Mouse (Mus musculus) T-helper 17 cell (primary cell): ENCODE measurements at regions not wholly inside any gene's neighbourhood (a gene's known extent, or its start where the extent isn't known, plus 50 kb on each side); places are given as distances from the start of the nearest gene placed in this dataset.

Source experiments
- in situ Hi-C, 2 experiments: fragments of 300-600 bp; cut with MboI, MseI; formaldehyde crosslinking; loops; 1 replicate in 1 of 2; 2 replicates in 1 of 2; pipeline ENCODE4 v1.15.1; 2025; ENCODE audit warnings: high pct_unique_total_duplicates in 2 of 2

DNA sequence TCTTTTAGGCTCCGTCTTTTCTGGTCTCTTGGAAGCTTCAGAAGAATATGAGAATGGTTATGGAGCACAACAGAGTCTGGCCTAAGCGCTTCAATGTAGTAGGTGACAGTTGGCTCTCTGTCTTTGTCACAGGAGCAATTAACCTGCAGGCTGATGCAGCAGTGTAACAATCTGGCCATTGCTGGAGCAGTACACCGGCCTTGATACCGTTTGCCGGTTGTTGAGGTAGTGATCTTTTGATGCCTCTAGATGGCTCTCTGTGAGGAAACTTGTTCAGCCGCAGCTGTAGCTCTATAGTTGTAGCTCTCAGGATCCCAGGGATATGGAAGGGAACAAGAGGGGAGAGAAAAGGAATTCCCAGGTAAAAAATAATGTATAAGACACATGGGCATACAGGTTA, 196.1 kb upstream of the Cxcr4 start:
- in situ Hi-C loops, result loop anchor here (5.0 to 10.0 kb wide), 2 partner anchors 39 to 173 kb away; no protein-coding TSS in a partner anchor

DNA sequence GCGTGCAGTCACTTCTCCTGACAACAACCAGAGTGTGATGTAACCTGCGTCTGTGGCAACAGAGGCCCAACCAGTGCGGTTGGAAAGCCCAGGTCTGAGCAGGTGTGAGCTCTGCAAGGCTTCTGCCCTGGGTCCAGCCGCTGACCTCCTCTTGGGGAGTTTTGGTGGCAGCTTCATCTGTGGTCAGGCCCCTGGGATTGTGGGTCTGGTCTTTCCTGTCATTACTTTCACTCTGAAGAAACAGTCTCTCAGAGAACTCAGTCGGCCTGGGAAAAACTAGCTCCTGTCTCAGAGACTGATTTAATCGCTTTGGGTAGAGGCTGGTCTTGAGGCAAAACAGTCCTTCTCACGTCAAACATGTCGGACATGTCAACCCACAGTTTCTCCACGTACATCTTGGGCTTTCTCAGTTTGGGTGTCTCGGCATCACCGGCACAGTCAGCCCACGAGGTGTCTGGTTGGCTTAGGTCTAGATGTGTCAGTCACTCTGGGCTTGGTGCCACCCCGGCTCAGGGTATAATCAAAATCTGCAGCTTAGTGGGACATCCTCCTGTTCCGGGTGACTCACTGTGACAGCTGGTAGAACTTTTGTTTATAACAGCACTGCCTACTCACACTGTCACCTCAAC, 195.0 kb upstream of the Cxcr4 start:
- in situ Hi-C loops, result loop anchor here (5.0 to 10.0 kb wide), 2 partner anchors 40 to 172 kb away; no protein-coding TSS in a partner anchor

DNA sequence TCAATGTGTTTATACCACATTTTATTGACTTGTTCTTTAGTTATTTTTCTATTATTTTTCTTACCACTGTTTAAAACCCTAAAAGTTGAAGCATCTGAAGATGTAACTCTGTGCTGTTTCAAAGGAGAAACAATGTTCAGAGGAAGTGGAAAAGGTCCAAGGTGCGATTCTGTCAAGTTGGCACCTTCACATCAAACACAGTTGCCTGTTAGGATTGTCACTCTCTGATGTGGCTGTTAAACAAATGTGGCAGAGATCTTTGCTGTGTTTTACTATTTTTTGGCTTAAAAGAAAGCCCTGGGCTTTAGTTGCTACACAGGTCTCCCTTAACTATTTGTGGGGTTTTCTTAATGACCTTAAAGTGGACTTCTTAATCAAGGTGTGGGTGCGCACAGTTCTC, 190.2 kb upstream of the Cxcr4 start:
- in situ Hi-C loops, result loop anchor here in 1 of 2 experiments (10.0 kb wide), 1 partner anchor 167 kb away; no protein-coding TSS in a partner anchor

DNA sequence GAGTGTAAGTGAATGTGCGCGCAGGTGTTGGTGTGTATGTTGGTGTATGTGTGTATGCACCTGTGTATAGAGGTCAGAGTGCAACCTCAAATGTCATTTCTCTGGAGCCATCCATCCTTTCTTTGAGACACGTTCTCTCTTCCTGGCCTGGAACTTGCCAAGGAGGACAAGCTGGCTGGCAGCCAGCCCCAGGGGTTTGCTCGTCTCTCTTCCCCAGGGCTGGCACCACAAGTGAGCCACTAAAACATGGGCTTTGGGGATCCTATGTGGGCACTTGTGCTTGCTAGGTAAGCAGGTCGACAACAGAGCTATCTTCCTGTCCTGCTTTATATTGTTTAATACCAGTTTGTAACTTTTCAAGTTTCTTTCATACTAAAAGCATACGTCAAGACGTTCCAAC, 189.8 kb upstream of the Cxcr4 start:
- in situ Hi-C loops, result loop anchor here in 1 of 2 experiments (10.0 kb wide), 1 partner anchor 167 kb away; no protein-coding TSS in a partner anchor

DNA sequence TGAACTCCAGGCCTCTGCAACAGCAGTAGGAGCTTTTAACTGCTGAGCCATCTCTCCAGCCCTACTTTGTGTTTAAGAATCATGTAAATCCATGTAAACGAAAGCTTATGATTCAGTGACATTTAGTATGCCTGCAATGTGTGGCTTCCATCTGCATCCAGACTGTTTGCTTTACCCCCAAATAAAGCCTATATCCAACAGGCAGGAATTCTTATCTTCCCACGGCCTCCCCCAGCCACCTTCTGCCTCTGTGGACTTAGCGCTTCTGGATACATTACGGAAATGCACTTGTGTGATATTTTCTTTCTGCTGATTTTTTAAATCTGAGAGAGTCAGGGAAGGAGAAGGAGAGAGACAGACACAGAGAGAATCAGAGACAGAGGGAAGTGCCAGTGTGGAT, 189.2 kb upstream of the Cxcr4 start:
- in situ Hi-C loops, result loop anchor here in 1 of 2 experiments (10.0 kb wide), 1 partner anchor 167 kb away; no protein-coding TSS in a partner anchor

DNA sequence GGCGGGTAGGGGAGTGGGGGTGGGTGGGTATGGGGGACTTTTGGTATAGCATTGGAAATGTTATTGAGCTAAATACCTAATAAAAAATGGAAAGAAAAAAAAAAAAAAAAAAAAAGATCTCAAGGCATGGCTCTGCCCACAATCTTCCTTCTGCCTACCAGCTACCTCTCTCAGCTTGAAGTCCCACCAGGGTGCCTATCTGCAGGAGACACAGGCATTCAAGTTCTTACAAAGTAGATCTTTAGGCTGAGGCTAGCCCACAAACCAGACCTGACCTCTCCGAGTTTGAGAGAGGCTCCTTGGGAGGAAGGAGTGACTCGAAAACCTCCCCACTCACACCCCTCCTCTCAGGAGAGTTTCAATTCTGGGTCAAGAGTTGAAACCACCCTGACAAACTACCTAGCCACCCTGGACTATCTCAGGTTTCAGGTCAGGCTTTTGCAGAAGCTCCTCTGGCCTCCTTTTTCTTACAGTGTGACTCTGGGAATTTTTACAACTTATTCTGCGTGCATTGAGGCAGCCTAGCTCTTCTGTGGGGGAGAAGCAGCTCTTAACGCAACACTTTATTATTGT, 187.6 kb upstream of the Cxcr4 start:
- in situ Hi-C loops, result loop anchor here in 1 of 2 experiments (10.0 kb wide), 1 partner anchor 165 kb away; no protein-coding TSS in a partner anchor

DNA sequence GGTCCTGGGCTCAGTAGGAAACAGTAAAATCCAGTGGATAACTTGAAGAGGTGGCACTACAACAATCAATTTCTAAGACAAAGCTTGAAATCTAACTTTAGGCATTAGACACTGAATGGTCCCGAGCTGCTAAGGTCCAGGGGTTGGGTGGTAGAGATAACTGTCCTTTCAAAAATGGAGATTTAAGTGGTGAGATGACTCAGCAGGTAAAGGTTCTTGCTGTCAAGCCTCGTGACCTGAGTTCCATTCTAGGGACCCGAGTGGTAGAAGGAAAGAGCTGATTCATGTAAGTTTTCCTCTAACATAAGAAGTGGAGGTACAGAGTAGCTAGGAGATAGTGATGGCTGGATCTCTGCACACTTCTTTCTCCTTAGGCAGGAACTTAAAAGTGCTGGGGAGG, 180.3 kb upstream of the Cxcr4 start:
- in situ Hi-C loops, result no loop called here

DNA sequence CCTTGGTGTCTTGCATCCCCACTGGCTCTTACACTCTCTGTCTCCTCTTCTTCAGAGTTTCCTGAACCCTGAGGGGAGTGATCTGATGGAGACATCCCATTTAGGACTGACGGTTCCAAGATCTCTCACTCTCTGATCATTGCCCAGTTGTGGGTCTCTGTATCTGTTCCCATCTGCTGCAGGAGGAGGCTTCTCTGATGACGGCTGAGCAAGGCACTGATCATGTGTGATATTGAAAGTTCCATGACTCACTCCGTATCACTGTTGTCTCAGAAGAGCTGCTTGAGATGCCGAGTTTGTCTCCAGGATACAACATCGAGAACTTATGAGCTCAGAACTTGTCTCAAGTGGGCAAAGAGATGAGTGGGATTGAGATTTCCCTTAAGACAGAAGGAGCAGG, 178.7 kb upstream of the Cxcr4 start:
- in situ Hi-C loops, result no loop called here

DNA sequence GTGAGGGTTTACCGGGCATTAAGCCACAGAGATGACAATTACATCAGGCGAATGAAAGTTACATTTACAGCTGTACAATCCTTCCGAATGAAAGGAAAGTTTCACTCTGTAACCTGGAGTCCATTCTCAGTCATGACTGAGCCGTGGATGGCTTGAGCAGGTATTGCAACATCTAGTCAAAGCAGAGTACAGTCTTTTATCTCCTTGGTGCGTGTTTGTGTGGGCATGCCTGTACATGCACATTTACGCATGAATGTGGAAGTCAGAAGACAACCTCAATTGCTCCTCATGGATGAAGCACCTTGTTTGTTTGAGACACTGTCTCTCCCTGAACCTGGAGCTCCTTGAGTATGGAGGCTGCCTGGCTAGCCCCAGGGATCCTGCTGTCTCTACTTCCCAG, 175.9 kb upstream of the Cxcr4 start:
- in situ Hi-C loops, result loop anchor here in 1 of 2 experiments (5.0 kb wide), 1 partner anchor 66 kb away; no protein-coding TSS in a partner anchor

DNA sequence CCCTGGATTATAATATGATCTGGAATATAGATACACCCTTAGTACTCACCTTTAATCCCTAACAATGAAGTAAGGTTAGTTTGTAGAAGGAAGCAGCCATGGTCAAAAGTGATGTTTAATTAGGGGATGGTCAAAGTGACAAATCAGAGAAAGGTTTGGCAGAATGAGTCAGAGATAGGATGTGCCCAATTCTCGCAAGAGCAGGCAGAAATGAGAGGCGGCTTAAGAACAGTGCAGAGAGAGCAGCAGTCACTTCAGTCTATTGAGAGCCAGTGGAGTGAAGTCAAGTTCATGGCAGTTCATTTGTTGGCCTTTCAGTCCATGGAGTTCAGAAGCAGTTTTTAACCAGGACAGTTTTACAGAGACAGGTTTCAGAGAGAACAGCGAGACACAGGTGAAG, 175.3 kb upstream of the Cxcr4 start:
- in situ Hi-C loops, result loop anchor here in 1 of 2 experiments (5.0 kb wide), 1 partner anchor 65 kb away; no protein-coding TSS in a partner anchor

DNA sequence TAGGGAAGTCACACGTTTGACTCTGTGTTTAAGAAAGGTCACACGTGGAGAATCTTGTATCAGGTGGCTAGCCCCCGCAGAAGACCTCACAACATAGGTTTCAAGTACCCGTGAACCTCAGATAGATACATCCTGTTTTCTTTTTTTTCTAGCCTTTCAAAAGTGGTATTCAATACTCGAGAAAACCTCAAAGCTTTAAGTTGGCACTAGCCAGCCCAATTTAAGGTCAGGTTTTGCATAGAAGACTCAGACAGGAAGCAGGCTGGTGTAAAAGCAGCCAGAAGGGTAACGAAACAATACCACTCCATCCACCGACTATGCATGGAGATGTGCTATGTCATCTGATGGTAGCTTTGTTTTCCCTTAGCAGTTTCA, 174.8 kb upstream of the Cxcr4 start:
- in situ Hi-C loops, result loop anchor here in 1 of 2 experiments (5.0 kb wide), 1 partner anchor 65 kb away; no protein-coding TSS in a partner anchor

DNA sequence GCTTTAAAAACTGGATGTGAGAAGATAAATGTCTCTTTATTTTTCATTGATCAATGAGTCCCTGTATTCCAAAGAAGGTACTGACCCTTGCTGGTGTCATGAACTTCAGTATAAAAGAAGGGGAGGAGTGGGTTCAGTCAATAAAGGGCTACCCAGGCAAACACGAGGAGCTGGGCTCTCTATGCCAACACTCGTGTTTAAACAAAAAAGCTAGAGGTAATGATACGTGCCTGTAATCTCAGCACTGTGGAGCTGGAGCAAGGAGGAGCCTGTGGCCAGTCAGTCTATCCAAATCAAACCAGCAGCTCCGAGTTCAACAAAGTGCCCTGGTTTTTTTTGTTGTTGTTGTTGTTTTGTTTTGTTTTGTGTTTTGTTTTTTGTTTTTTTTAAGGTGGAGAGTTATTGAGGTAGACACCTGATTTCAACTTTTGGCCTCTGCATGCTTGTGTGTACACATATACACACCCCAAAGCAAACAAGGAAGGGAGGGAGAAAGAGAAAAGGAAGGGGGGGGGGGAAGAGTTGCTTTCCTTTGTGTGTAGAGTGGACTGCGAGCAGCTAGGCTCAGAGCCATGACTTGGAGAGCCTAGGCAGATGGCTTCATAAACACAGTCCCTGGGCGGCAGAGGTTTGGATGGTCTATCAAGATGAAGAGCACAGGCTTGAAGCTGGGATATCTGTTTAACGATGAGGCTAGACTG, 174.2 kb upstream of the Cxcr4 start:
- in situ Hi-C loops, result loop anchor here in 1 of 2 experiments (5.0 kb wide), 1 partner anchor 64 kb away; no protein-coding TSS in a partner anchor

DNA sequence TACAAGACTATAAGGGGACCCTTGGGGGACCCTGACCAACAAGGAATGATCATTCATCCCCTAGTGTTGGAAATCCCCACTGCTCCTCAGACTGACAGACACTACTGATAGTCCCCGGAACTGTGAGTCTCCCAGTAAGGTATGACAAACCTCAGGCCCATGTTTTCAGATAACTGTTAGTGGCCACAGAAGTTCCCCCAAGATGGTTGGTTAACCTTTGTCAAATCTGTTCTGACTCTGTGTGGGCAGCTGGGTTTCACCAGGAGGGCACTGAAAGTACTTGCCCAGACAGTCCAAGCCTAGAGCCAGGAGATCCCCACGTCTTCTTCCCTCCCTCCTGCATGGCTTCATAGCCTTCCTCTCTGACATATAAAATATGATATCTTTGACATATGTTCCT, 173.5 kb upstream of the Cxcr4 start:
- in situ Hi-C loops, result loop anchor here in 1 of 2 experiments (5.0 kb wide), 1 partner anchor 63 kb away; no protein-coding TSS in a partner anchor

DNA sequence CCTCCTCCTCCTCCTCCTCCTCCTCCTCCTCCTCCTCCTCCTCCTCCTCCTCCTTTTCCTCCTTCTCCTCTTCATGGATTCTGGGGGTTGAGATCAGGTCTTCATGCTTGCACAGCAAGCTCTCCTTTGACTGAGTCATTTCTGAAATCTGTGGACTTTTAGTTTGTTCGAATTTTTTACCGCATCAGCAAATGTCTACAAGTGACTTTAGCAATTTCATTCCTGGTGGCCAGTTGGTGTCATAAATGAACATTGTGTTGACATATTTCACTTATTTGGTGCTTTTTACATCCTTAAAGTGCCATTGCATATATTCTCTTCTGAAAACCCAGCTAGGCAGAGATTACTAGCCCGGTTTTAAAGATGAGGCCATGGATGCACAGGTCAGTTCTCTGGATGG, 173.0 kb upstream of the Cxcr4 start:
- in situ Hi-C loops, result loop anchor here in 1 of 2 experiments (5.0 kb wide), 1 partner anchor 63 kb away; no protein-coding TSS in a partner anchor

DNA sequence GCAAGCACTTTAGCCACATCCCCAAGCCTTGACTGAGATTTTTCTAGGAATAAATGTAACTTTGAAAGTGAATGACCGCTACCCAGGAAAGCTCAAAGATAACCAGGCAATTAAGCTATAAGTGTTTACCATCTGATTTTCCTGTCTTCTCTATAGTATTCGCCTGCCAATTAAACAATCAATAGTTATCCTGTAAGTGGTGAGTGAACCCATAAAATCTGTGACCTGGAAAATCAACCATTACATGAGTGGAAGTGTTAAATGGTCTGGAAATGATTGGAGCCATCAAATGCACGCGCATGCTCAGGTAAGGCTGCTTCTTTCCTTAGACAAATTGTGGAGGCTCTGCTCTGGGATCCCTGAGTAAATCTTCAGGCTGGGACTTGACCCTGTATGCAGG, 170.8 kb upstream of the Cxcr4 start:
- in situ Hi-C loops, result no loop called here

DNA sequence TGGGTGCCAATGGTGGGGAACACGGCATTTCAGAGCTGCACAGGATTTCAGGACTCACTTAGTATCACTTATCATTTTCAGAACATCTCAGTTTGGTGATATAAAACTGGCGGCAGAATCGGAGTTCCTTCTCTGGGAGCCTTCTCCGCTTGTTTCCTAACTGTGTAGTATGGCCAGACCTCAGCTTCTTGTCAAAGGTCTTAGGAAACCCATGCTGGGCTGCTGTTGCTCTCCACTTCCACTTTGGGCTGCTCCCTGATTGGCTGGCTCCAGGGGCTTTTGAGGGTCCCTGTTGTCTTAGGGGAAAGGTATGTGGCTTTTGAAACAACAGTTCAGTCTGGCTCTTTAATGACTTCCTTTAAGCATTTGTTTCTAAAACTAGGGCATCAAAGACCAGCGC, 170.0 kb upstream of the Cxcr4 start:
- in situ Hi-C loops, result no loop called here

DNA sequence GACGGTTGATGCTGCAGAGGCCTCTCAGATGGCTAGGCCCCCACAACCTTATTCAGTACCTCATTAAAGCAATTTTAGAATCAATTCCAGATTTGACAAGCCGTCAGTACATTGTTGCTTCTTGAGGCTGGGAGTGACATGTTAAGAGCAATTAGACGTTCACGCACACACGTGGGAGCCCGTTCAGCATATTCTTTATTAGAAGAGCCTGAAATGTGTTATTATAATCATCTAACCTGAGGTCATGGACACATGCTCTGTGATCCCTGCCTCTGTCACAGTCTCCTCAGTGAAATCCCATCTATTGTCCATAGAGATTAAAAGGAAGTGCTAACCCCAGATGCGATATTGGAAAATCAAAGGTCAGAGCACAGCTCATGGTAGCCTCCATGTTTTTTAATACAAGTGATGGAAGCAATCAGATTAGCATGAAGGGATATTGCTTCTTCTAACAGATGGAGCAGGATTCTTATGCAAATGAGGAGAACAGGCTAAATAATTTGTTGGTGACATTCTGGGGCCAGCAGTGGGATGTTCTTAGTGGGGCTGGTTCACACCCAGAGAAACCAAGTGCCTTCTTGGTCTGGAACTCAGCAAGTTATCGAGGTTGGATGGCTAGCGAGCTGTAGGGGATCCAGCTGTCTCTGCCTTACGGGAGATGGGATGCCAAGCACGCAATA, 166.8 kb upstream of the Cxcr4 start:
- in situ Hi-C loops, result loop anchor here in 1 of 2 experiments (5.0 kb wide), 1 partner anchor 37 kb away; no protein-coding TSS in a partner anchor

DNA sequence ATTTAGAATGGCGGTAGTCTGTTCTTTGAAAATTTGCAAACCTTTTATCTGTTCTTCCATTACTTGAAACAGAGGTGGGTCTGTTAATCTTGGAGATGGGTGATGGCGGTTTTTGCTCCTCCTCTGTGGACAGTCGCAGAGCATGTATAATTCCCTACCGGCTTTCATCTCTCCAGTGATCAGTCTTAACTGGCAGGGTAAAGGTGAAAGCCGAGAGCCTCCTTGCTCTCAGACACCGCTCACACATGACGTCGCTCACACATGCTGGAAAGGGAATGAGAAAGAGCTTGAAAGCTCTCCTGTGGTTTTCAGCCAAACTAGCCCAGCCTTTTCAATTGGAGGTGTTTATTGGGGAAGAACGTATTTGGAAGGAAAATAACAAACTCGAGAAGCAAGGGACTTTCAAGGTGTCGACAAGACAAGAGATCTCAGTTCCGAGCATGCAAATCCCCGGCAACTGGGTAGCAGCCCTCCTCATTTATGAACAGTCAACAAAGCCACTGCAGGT, 166.3 kb upstream of the Cxcr4 start:
- in situ Hi-C loops, result loop anchor here in 1 of 2 experiments (5.0 kb wide), 1 partner anchor 36 kb away; no protein-coding TSS in a partner anchor

DNA sequence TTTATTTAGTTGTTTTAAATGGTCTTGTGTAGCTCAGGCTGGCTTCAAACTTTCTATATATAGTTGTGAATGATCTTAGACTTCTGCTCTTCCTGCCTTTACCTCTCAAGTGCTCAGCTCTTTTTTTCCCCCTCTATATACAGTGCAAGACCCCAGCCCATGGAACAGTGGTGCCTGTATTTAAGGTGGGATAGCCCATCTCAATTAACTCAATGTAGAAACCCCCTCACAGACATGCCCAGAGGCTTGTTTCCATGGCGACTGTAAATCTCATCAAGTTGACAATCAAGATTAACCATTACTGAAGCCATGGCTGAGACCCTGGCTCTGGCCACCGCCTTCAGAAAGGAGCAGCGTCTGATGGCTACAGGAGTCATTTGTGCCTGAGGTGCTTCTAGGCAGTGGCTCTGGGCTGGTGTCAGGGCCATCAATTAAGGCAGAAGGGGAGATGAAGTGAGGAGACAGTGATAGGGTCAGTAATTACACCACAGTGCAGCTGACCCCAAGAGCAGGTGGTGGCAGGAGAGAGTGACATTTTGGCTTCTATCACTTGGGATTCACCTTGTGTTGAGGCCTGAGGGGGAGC, 161.4 kb upstream of the Cxcr4 start:
- in situ Hi-C loops, result no loop called here

DNA sequence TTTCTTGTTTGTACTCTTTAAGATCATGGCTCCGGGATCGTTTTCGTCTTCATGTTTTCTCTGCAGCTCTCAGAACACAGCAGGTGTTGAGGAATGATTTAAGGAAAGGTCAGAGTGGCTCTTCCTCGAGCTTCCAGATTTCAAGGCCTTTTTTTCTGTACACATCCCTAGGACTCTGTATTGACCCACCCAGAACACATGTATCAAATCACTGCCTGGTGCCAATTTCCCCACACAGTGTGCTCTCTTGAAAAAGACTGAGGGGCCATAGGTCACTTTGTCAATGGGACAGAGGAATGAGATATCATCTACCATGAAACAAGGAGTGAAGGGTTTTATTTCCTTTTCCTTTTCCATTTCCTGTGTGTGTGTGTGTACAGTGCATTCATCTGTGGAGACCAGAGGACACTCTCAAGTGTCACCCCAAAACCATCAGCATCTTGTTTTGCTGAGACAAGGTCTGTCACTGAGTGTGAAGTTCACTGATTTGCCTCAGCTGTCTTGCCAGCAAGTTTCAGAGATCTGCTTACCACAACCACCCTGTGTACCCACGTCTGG, 157.4 kb upstream of the Cxcr4 start:
- in situ Hi-C loops, result no loop called here
